Mouse (Mus musculus): ENCODE data around the gene Exoc1.

Gene Exoc1

DNA sequence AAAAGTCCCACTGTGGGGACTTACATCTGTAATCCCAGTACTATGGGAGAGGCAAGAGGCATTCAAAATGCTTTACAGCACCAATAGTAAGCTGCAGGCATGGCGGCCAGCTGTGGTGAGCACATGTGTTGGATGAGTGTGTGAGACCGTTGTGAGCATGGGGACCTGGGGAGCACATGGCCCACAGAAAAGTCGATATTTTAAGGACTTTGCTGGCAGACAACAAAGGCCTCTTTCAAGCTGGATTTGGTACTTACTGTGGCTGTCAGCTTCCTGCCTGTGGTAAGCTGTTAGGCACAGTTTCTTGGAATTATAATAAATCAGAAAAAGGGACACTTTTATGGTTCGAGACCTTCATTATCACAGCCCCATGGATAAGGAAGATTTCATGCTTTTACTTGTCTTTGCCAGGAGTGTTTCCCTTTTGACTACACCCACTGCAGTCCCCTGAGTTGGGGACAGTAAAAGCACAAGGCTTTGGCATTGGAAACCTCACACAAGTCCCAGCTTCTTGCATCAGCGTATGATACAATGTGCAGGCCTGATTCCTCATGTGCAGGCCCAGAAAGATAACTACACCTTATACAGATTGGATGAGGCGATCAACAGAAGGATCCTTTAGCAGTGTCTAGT is 83.9 kb downstream of the Exoc1 start:
- DNase-seq = no peak

GRCm38 (mm10) chr5:76615276-76615675 is 86.2 kb downstream of the Exoc1 start:
- no peak for DNase-seq

- no peak for DNase-seq
Observed at GRCm38 (mm10) chr5:76616196-76616747, 87.2 kb downstream of the Exoc1 start.

GRCm38 (mm10) chr5:76618750-76619149 is 89.6 kb downstream of the Exoc1 start:
- DNase-seq = no peak
